Mouse (Mus musculus) small intestine, adult 2 months (tissue): ENCODE results near the gene Msi1. TPM values are rescaled to one million over a fixed set of nuclear protein-coding genes. Genes with fewer than 3 reads are reported as not detected.
A peak's percentile ranks its signal among the peaks of the same experiment; 100 is the strongest.

Source experiments
- H3K27ac ChIP-seq: fragments of 200-500 bp; 2 replicates; pipeline ENCODE4 v1.5.1; 2012; ENCODE audit warnings: low read depth, low read length, control low read depth, inconsistent platforms; ENCODE audit not compliant: insufficient read depth
- H3K27me3 ChIP-seq: fragments of 200-500 bp; 2 replicates; pipeline ENCODE4 v1.6.1; 2012; ENCODE audit warnings: mild to moderate bottlenecking, moderate library complexity, low read length, inconsistent platforms; ENCODE audit not compliant: control insufficient read depth, insufficient read depth
- H3K36me3 ChIP-seq: fragments of 200-500 bp; 2 replicates; pipeline ENCODE4 v1.6.1; 2012; ENCODE audit warnings: mild to moderate bottlenecking, low read length, control low read depth, inconsistent platforms; ENCODE audit not compliant: control insufficient read depth, insufficient read depth
- H3K4me1 ChIP-seq: fragments of 200-500 bp; 2 replicates; pipeline ENCODE4 v1.6.1; 2012; ENCODE audit warnings: low read length, inconsistent platforms, mixed read lengths; ENCODE audit not compliant: control insufficient read depth, insufficient read depth, insufficient read length
- H3K4me3 ChIP-seq: fragments of 200-500 bp; 2 replicates; pipeline ENCODE4 v1.5.1; 2012; ENCODE audit warnings: low read depth, mild to moderate bottlenecking, control low read depth, inconsistent platforms, low read length, moderate library complexity
- CTCF ChIP-seq: fragments of 200-500 bp; IDR thresholded peaks from 2 replicates; pipeline ENCODE4 v1.5.1; 2012; ENCODE audit warnings: low read depth, mild to moderate bottlenecking, control low read depth, inconsistent platforms, low read length, moderate library complexity, mixed read lengths; ENCODE audit not compliant: insufficient replicate concordance, insufficient read length; ENCODE audit errors: extremely low read depth
- POLR2A ChIP-seq: fragments of 200-500 bp; IDR thresholded peaks from 2 replicates; pipeline ENCODE4 v1.6.1; 2012; ENCODE audit warnings: low read depth, mild to moderate bottlenecking, control low read depth, inconsistent platforms, low read length, moderate library complexity
- WGBS: fragments of 180-500 bp; shearing (Covaris S2); methylation state at CpG from one replicate; pipeline ENCODE4 v1.1.7; 2018; 5-methylcytosine and 5-hydroxymethylcytosine counted together
- polyA plus RNA-seq: library from polyadenylated mRNA; depleted of rRNA; stranded (reverse); fragments of >200 nt; gene quantifications from 2 replicates; pipeline ENCODE4 v1.2.3, GENCODE M21; 2012

The Msi1 gene
- polyA plus RNA-seq, 1 experiment, result 9.0 TPM

DNA sequence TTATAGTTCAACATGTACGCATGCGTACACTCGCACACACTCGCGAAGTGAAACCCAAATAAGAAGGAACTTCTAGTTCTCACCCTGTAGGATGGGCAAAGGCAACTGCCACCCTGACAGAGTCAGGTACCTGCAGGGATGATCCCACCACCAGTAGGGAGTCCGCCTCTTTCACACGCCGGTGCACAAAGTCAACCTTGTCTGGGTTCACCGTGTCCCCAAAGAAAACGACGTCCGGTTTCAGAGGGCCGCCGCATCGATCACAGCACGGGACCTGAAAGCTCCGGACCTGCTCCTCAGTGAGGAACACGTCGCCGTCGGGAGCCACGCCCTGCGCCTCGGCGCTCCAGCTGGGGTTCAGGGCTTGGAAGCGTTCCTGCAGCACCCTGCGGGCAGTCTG lies 50.7 kb downstream of the Msi1 start:
- no peaks in the 10 kb centered on the region; the same call in none of the 2 replicates for H3K4me1 ChIP-seq
- no peak overlapping the region for H3K27ac ChIP-seq
- peak overlapping the region; percentile 23; the same call in 1 of the 2 replicates for H3K4me3 ChIP-seq
- peaks cover 9% of the 10 kb centered on the region for H3K36me3 ChIP-seq
- WGBS, result 53% methylated on average over 27 of the region's 27 CpGs
- no peaks in the 10 kb centered on the region for H3K27me3 ChIP-seq
- TF ChIP-seq CTCF, result no peak
- TF ChIP-seq POLR2A, result no peak

DNA sequence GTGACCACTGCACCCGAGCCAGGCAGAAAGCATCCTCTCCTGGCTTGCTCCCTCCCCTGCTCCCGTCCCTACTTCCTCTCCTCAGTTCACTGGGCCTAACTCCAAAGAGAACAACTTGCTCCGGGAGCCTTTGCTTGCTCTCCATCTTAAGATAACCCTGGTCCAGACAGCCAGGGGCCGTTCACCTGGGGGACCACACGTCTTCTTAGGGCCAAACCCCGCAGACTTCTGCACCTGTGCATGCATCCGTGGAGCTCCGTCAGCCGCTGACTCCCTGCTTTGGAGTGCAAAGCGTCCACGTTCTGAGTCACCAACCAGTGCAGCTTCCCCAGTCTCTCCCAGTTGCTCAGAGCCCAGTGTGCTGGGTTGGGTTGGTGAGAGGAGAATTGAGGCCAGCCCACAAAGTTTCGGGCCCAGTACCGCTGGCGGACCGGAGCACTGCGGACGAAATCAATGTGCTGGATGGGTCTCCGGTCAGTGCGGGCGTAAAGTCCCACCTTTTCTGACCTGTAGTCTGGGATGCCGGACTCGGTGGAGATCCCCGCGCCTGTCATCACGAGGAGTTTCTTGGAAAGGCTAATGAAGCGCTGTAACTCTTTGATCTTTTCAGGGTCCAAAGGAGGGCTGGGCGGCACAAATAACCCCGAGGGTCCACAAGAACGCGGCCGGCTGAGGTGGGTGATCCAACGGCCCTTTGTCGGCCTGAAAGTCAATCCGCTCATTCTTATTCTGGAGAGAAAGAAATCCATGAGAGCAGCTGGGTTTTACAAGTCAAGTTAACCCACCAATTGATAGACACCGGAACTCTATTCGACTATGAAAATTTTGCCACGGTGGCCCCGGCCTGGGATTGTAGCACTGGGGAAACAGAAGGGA lies 53.2 kb downstream of the Msi1 start:
- Histone ChIP-seq H3K36me3 (peaks cover 7% of the 10 kb centered on the region), H3K4me3 (no peak overlapping the region), H3K27ac (no peak overlapping the region), H3K4me1 (no peaks in the 10 kb centered on the region; the same call in 1 of the 2 replicates), H3K27me3 (no peaks in the 10 kb centered on the region)
- 84% methylated on average over 38 of the region's 38 CpGs for WGBS
- no peak for TF ChIP-seq CTCF
- no peak for TF ChIP-seq POLR2A

DNA sequence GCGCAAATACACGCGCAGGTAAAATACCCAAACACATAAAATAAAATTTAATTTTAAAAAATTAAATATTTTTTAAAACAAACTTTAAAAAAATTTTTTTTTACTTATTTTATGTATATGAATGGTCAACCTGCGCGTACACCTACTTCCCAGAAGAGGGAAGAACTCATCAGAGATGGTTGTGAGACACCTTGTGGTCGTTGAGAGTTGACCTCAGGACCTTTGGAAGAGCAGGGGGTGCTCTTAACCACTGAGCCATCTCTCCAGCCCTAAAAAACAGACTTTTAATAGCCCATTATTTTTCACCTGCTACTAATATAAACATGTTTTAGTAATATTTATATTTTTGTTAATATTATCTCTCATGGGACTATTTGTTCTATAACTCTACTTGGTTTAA lies 54.0 kb downstream of the Msi1 start:
- no peaks in the 10 kb centered on the region; the same call in 1 of the 2 replicates for H3K4me1 ChIP-seq
- no peak overlapping the region for H3K27ac ChIP-seq
- TF ChIP-seq POLR2A (no peak), CTCF (no peak)
- 73% methylated on average over 6 of the region's 6 CpGs for WGBS
- H3K36me3 ChIP-seq, result peaks cover 7% of the 10 kb centered on the region
- no peaks in the 10 kb centered on the region for H3K27me3 ChIP-seq
- no peak overlapping the region for H3K4me3 ChIP-seq

DNA sequence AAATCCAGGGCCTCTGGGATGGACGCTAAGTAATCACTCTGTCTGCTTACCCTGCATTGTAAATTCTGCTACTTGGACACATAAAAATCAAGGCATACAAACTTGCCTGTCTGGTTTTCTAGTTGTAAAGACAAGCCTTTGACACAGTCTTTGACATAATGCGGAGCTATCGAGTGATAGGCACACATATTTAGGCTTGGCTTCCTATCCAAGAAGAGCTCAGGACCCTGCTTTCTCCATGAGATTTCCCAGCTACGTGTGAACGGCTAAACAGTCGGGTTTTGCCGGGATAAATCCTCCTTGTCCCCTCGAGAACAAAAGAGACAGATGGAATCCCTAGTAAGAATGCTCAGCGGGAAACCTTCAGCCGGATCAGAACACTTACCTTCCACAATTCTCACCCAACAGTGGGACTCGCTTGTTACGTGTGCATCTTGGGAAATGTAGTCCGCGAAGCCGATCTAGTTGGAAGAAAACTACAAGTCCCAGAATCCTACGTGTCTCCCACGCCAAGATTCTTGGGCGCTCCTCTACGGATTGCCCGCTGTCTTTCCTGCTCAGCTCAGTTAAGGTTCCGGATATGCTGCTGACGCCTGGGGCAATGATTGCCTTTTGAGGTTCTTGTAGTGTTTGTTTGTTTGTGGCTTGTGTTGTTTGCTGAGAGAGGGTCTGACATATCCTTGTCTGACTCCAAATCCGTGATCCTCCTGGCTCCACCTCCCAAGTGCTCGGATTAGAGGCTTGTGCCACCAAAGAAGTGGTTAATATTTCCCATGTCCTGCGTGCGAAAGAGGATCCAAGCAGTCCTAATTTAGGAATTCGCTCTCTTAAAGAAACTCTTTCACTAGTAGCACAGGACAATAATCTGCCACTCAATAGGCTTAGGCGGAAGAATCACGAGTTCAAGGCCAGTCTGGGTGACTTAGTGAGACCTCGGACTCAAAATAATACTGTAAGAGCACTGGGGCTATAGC lies 54.8 kb downstream of the Msi1 start, which contains the start of gene Sirt4:
Gene Sirt4, minus strand, starts transcription at position 779 of the 974 bp plus-strand sequence.
- H3K4me3 ChIP-seq, result peak within 1 kb of the TSS; percentile 59
- TF ChIP-seq CTCF, result no peak
- peak; percentile 67; the same call in 1 of the 2 replicates for TF ChIP-seq POLR2A
- no peaks in the 10 kb centered on the region for H3K27me3 ChIP-seq
- peaks cover 7% of the 10 kb centered on the region for H3K36me3 ChIP-seq
- peak within 1 kb of the TSS; percentile 61 for H3K27ac ChIP-seq
- H3K4me1 ChIP-seq, result no peaks in the 10 kb centered on the region; the same call in 1 of the 2 replicates
- WGBS, result 3% methylated on average over 30 of the region's 30 CpGs

DNA sequence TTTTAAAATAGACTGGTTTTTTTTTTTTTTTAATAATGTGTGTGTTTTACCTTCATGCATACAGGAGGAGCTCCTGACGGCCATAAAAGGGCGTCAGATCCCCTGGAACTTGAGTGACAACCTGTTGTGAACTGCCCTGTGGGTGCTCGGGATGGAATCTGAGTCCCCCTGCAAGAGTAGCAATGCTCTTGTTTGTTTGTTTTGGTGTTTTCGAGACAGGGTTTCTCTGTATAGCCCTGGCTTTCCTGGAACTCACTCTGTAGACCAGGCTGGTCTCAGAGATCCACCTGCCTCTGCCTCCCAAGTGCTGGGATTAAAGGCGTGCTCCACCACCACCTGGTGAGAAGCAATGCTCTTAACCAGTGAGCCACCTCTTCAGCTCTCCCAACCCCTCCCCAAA lies 55.6 kb downstream of the Msi1 start:
- 64% methylated on average over 5 of the region's 5 CpGs for WGBS
- TF ChIP-seq CTCF (no peak), POLR2A (no peak)
- Histone ChIP-seq H3K27ac (no peak overlapping the region), H3K4me1 (no peaks in the 10 kb centered on the region; the same call in 1 of the 2 replicates), H3K27me3 (no peaks in the 10 kb centered on the region), H3K4me3 (no peak overlapping the region), H3K36me3 (peaks cover 1% of the 10 kb centered on the region; the same call in 1 of the 2 replicates)

DNA sequence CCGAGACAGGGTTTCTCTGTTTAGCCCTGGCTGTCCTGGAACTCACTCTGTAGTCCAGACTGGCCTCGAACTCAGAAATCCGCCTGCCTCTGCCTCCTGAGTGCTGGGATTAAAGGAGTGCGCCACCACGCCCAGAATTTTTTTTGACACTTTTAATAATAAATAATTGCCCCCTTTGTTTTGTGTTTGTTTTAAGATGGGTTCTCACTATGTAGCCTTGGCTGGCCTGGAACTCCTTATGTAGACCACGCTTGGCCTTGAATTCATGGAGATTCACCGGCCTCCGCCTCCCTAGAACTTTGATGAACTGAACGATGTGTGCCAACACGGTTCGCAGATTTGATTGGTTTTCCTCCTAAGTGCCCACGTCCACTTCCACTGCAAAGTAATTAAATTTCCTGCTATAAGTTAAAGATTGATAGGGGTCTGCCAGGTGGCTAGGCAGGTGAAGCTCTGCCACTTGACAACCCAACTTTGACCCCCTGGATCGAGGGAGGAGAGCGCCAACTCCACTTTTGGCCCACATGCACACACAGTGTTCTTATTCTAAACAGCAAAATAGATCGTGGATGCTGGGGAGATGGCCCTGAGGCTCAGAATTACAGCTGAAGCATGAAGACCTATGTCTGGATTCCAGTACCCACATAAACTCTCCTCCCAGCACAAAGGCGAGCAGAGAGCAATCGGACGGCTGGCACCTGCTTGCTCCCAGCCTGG lies 56.2 kb downstream of the Msi1 start:
- 40% methylated on average over 18 of the region's 18 CpGs for WGBS
- Histone ChIP-seq H3K27me3 (no peaks in the 10 kb centered on the region), H3K4me3 (no peak overlapping the region), H3K36me3 (no peaks in the 10 kb centered on the region), H3K4me1 (no peaks in the 10 kb centered on the region), H3K27ac (no peak overlapping the region)
- no peak for TF ChIP-seq CTCF
- TF ChIP-seq POLR2A, result no peak

DNA sequence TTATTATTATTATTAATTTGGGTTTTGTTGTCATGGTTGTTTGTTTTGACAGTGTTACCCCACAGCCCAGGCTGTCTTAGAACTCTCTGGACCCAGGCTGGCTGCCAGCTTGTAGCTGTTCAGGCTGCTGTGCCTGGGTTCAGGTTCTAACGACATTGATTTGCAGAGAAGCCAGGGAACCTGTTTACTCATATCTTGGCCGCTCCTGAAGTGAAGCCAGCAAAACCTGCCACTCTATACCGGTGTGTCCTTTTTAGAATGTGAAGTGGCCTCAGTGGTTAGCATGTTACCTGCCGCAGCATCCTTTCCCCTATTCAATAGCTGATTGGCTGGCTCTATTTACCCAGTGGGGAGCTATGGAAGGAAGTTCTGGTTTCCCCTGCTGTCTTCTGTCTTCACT lies 57.3 kb downstream of the Msi1 start:
- Histone ChIP-seq H3K27me3 (no peaks in the 10 kb centered on the region), H3K27ac (no peak overlapping the region), H3K4me3 (no peak overlapping the region), H3K4me1 (peaks cover 2% of the 10 kb centered on the region; the same call in 1 of the 2 replicates), H3K36me3 (no peaks in the 10 kb centered on the region)
- TF ChIP-seq POLR2A, result no peak
- no peak for TF ChIP-seq CTCF
- 37% methylated on average over 4 of the region's 4 CpGs for WGBS
